Mouse (Mus musculus): ENCODE measurements around the gene Vnn3. TPM values are rescaled to one million over a fixed set of nuclear protein-coding genes. Genes with fewer than 3 reads are reported as not detected.

Gene Vnn3
- total and polyA plus RNA-seq, 2 experiments from 2014 or later, result 0.08 TPM; not detected in 1

DNA sequence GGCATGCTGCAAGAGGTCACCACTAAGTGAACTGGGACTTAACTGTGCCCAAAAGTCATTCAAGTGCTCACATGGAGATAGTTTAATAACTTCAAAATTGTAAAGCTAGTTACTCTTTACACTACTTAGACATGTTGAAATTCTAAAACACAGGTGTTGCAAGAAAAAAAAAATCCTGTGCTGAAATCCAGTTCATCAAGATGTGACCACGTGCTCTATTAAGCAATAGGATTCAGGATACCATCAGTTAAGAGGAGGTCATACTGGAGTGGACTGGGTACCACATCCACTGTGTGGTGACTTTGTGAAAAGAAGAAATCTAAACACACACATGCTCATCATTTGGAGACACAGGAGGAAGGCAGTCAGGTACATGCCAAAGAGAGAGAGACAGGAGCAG is 41.7 kb downstream of the Vnn3 start:
- Histone ChIP-seq H3K4me3 (ENCODE audit: low read depth, low read length) (no peak overlapping the region), H3K27ac (ENCODE audit: low read depth) (no peak overlapping the region), H3K27me3 (ENCODE audit: control insufficient read depth, insufficient read depth, low read length) (no peaks in the 10 kb centered on the region), H3K36me3 (replicated peaks; ENCODE audit: control insufficient read depth, insufficient read depth, low read length) (no peaks in the 10 kb centered on the region), H3K4me2 (ENCODE audit: low read depth, low read length) (no peak overlapping the region), H3K4me1 (ENCODE audit: control insufficient read depth, insufficient read depth) (peaks cover 3% of the 10 kb centered on the region; the same call in 1 of the 2 replicates), H3K9me3 (replicated peaks; ENCODE audit: control insufficient read depth, low read length) (no peaks in the 10 kb centered on the region), H3K9ac (replicated peaks; ENCODE audit: low read depth, low read length) (no peak overlapping the region)
- no peak for DNase-seq (ENCODE audit: low spot score)
- 91% methylated on average over 1 of the region's 1 CpGs for WGBS
- ATAC-seq (ENCODE audit: insufficient read depth, low read depth), result no peak
- TF ChIP-seq EP300 (IDR thresholded peaks at IDR 0.05; ENCODE audit: low read depth) (no peak), CTCF (IDR thresholded peaks at IDR 0.05; ENCODE audit: low read depth) (no peak)

DNA sequence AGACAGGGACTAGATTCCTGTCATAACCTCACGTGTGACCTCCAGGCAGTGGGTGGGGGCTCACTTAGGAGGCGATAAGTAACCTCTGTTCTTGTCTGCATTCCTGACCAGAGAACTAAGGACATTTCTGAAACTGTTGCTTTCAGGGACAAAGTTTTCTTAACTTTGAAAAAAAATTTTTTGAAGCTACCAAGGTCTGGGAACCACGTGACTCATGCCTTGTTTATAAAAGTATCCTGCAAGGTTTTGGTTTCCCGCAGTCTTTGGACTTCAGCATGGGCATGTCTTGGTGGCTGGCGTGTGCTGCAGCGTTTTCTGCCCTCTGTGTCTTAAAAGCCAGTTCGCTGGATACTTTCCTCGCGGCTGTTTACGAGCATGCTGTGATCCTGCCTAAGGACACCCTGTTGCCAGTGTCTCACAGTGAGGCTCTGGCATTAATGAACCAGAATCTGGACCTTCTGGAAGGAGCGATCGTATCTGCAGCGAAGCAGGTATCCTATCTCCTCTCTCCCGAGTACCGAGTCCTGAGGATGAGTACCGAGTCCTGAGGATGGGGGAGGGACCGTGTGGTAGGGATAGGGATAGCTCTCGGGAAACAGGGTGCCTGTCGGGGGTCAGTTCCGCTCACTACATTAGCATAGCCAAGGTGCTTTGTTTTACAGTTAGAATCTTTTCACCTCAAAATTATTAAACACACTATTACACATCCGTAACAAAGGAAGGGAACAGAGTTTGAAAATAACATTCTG is 43.5 kb downstream of the Vnn3 start, which contains the start of gene Vnn1:
TSS of gene Vnn1 (plus strand) at position 88 of the 749 bp plus-strand sequence.
- 0 out of 2 replicates have a peak within 1 kb of the TSS, but pooled peaks have one; percentile 0 for H3K9ac ChIP-seq (replicated peaks; ENCODE audit: low read depth, low read length)
- no peaks in the 10 kb centered on the region for H3K27me3 ChIP-seq (ENCODE audit: control insufficient read depth, insufficient read depth, low read length)
- peak within 1 kb of the TSS; percentile 54 for H3K4me2 ChIP-seq (ENCODE audit: low read depth, low read length)
- H3K4me1 ChIP-seq (ENCODE audit: control insufficient read depth, insufficient read depth), result peaks cover 3% of the 10 kb centered on the region; the same call in 1 of the 2 replicates
- H3K9me3 ChIP-seq (replicated peaks; ENCODE audit: control insufficient read depth, low read length), result no peaks in the 10 kb centered on the region
- no peaks in the 10 kb centered on the region for H3K36me3 ChIP-seq (replicated peaks; ENCODE audit: control insufficient read depth, insufficient read depth, low read length)
- TF ChIP-seq EP300 (IDR thresholded peaks at IDR 0.05; ENCODE audit: low read depth), result no peak
- DNase-seq (ENCODE audit: low spot score) (no peak), ATAC-seq (ENCODE audit: insufficient read depth, low read depth) (peak; percentile 24; the same call in 1 of the 2 replicates)
- 14% methylated on average over 21 of the region's 21 CpGs for WGBS
- H3K4me3 ChIP-seq (ENCODE audit: low read depth, low read length), result peak within 1 kb of the TSS; percentile 28
- no peak within 1 kb of the TSS for H3K27ac ChIP-seq (ENCODE audit: low read depth)

DNA sequence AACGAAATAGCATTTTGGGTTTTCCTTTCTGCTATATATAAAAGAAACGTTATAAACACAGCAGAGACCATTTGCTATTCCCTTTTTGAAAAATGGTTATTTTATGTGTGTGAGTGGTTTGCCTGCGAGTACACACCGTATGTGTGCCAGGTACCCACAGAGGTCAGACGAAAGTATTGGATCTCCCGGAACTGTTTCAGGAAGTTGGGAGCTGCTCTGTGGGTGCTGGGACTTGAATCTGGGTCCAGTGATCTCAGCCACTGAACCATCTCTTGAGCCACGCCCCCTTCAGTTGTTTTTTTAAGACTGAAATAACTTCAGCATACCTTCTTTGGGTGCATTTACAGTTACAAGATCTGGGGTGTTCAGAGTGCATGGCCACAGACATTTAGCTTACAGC is 44.1 kb downstream of the Vnn3 start:
- DNase-seq (ENCODE audit: low spot score) (no peak), ATAC-seq (ENCODE audit: insufficient read depth, low read depth) (no peak)
- no peak overlapping the region for H3K4me3 ChIP-seq (ENCODE audit: low read depth, low read length)
- no peak overlapping the region for H3K9ac ChIP-seq (replicated peaks; ENCODE audit: low read depth, low read length)
- 63% methylated on average over 7 of the region's 7 CpGs for WGBS
- no peaks in the 10 kb centered on the region for H3K9me3 ChIP-seq (replicated peaks; ENCODE audit: control insufficient read depth, low read length)
- no peak overlapping the region for H3K4me2 ChIP-seq (ENCODE audit: low read depth, low read length)
- TF ChIP-seq CTCF (IDR thresholded peaks at IDR 0.05; ENCODE audit: low read depth) (no peak), EP300 (IDR thresholded peaks at IDR 0.05; ENCODE audit: low read depth) (no peak)
- H3K27ac ChIP-seq (ENCODE audit: low read depth), result no peak overlapping the region
- no peaks in the 10 kb centered on the region for H3K36me3 ChIP-seq (replicated peaks; ENCODE audit: control insufficient read depth, insufficient read depth, low read length)
- no peaks in the 10 kb centered on the region for H3K27me3 ChIP-seq (ENCODE audit: control insufficient read depth, insufficient read depth, low read length)
- H3K4me1 ChIP-seq (ENCODE audit: control insufficient read depth, insufficient read depth), result peaks cover 3% of the 10 kb centered on the region; the same call in 1 of the 2 replicates

DNA sequence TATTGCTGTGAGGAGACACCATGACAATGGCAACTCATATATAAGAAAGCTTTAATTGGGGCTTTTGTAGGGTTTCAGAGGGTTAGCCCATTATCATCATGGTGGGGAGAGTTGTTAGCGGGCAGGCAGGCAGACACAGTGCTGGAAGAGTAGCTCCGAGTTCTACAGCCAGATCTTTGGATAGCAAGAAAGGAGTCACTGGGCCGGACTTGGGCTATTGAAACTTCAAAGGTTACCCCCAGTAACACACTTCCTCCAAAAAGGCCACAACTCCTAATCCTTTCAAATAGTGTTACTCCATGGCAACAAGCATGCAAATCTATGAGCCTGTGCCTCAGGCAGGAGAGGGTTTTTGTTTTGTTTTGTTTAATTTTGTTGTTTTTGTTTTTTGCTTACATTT is 49.9 kb downstream of the Vnn3 start:
- ATAC-seq (ENCODE audit: insufficient read depth, low read depth), result no peak

DNA sequence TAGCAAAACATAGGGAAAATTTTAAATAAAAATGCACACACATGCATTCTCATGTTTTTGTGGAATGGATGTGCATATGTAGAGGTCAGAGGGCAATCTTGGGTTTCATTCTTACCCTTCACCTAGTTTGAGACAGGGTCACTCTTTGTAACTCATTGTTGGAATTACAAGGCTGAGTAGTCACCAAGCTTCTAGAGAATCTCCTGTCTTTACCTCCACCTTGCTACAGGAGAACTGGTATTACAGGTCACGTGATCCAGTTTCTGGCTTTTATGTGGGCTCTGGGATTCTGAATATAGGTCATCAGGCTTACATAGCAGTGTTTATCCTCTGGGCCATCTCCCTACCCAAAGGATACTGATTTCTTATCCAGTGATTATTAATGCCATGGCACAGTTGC is 54.4 kb downstream of the Vnn3 start:
- ATAC-seq (ENCODE audit: insufficient read depth, low read depth) (no peak), DNase-seq (ENCODE audit: low spot score) (no peak)
- no peak overlapping the region for H3K27ac ChIP-seq (ENCODE audit: low read depth)
- 90% methylated on average over 1 of the region's 1 CpGs for WGBS
- no peak overlapping the region for H3K9ac ChIP-seq (replicated peaks; ENCODE audit: low read depth, low read length)
- H3K4me1 ChIP-seq (ENCODE audit: control insufficient read depth, insufficient read depth), result no peaks in the 10 kb centered on the region
- H3K27me3 ChIP-seq (ENCODE audit: control insufficient read depth, insufficient read depth, low read length), result no peaks in the 10 kb centered on the region
- no peak overlapping the region for H3K4me3 ChIP-seq (ENCODE audit: low read depth, low read length)
- no peak for TF ChIP-seq CTCF (IDR thresholded peaks at IDR 0.05; ENCODE audit: low read depth)
- no peak for TF ChIP-seq EP300 (IDR thresholded peaks at IDR 0.05; ENCODE audit: low read depth)
- no peaks in the 10 kb centered on the region for H3K9me3 ChIP-seq (replicated peaks; ENCODE audit: control insufficient read depth, low read length)
- no peak overlapping the region for H3K4me2 ChIP-seq (ENCODE audit: low read depth, low read length)
- H3K36me3 ChIP-seq (replicated peaks; ENCODE audit: control insufficient read depth, insufficient read depth, low read length), result no peaks in the 10 kb centered on the region

More for the DNA sequence above, 49.9 kb downstream of the Vnn3 start:
- TF ChIP-seq EP300 (IDR thresholded peaks at IDR 0.05; ENCODE audit: low read depth) (no peak), CTCF (IDR thresholded peaks at IDR 0.05; ENCODE audit: low read depth) (no peak)
- Histone ChIP-seq H3K27me3 (ENCODE audit: control insufficient read depth, insufficient read depth, low read length) (no peaks in the 10 kb centered on the region), H3K9me3 (replicated peaks; ENCODE audit: control insufficient read depth, low read length) (no peaks in the 10 kb centered on the region), H3K4me2 (ENCODE audit: low read depth, low read length) (no peak overlapping the region), H3K4me1 (ENCODE audit: control insufficient read depth, insufficient read depth) (no peaks in the 10 kb centered on the region), H3K27ac (ENCODE audit: low read depth) (no peak overlapping the region), H3K36me3 (replicated peaks; ENCODE audit: control insufficient read depth, insufficient read depth, low read length) (no peaks in the 10 kb centered on the region), H3K9ac (replicated peaks; ENCODE audit: low read depth, low read length) (no peak overlapping the region), H3K4me3 (ENCODE audit: low read depth, low read length) (no peak overlapping the region)
- no peak for DNase-seq (ENCODE audit: low spot score)
- WGBS, result 82% methylated on average over 3 of the region's 3 CpGs

Other genes starting within 250 kb of the Vnn3 start
- 2,923 and 3,021 TPM in 2 replicates for gene Rps12, start 64.2 kb upstream of the Vnn3 start, total RNA-seq (2014; rRNA removed; ENCODE audit: low replicate concordance)
- 83.1 and 86.0 TPM in 2 replicates for gene Rps12, start 64.2 kb upstream of the Vnn3 start, polyA plus RNA-seq (2015; fragmentation: Nextera tagmentation; extraction: Ambion mirVana)
- gene Slc18b1, start 54.5 kb upstream of the Vnn3 start, total RNA-seq (2014; rRNA removed; ENCODE audit: low replicate concordance), result 7.2 and 10.1 TPM in 2 replicates
- 4.6 and 5.4 TPM in 2 replicates for gene Slc18b1, start 54.5 kb upstream of the Vnn3 start, polyA plus RNA-seq (2015; fragmentation: Nextera tagmentation; extraction: Ambion mirVana)
- gene Vnn1, start 43.2 kb downstream of the Vnn3 start, total RNA-seq (2014; rRNA removed; ENCODE audit: low replicate concordance), result 3.4 and 7.3 TPM in 2 replicates
- gene Vnn1, start 43.2 kb downstream of the Vnn3 start, polyA plus RNA-seq (2015; fragmentation: Nextera tagmentation; extraction: Ambion mirVana), result 0.68 and 0.74 TPM in 2 replicates
- gene Taar1, start 68.9 kb downstream of the Vnn3 start, total RNA-seq (2014; rRNA removed; ENCODE audit: low replicate concordance), result not detected in 2 replicates
- not detected in 2 replicates for gene Taar1, start 68.9 kb downstream of the Vnn3 start, polyA plus RNA-seq (2015; fragmentation: Nextera tagmentation; extraction: Ambion mirVana)
- not detected in 2 replicates for gene Taar2, start 87.1 kb downstream of the Vnn3 start, total RNA-seq (2014; rRNA removed; ENCODE audit: low replicate concordance)
- not detected in 2 replicates for gene Taar2, start 87.1 kb downstream of the Vnn3 start, polyA plus RNA-seq (2015; fragmentation: Nextera tagmentation; extraction: Ambion mirVana)
- not detected in 2 replicates for gene Taar3, start 98.1 kb downstream of the Vnn3 start, total RNA-seq (2014; rRNA removed; ENCODE audit: low replicate concordance)
- not detected in 2 replicates for gene Taar3, start 98.1 kb downstream of the Vnn3 start, polyA plus RNA-seq (2015; fragmentation: Nextera tagmentation; extraction: Ambion mirVana)
- not detected in 2 replicates for gene Taar4, start 109.0 kb downstream of the Vnn3 start, total RNA-seq (2014; rRNA removed; ENCODE audit: low replicate concordance)
- gene Taar4, start 109.0 kb downstream of the Vnn3 start, polyA plus RNA-seq (2015; fragmentation: Nextera tagmentation; extraction: Ambion mirVana), result not detected in 2 replicates
- gene Taar5, start 119.2 kb downstream of the Vnn3 start, total RNA-seq (2014; rRNA removed; ENCODE audit: low replicate concordance), result not detected in 2 replicates
- not detected in 2 replicates for gene Taar5, start 119.2 kb downstream of the Vnn3 start, polyA plus RNA-seq (2015; fragmentation: Nextera tagmentation; extraction: Ambion mirVana)
- gene Taar6, start 134.2 kb downstream of the Vnn3 start, total RNA-seq (2014; rRNA removed; ENCODE audit: low replicate concordance), result not detected in 2 replicates
- not detected in 2 replicates for gene Taar6, start 134.2 kb downstream of the Vnn3 start, polyA plus RNA-seq (2015; fragmentation: Nextera tagmentation; extraction: Ambion mirVana)
- gene Taar7a, start 142.0 kb downstream of the Vnn3 start, total RNA-seq (2014; rRNA removed; ENCODE audit: low replicate concordance), result not detected in 2 replicates
- gene Taar7a, start 142.0 kb downstream of the Vnn3 start, polyA plus RNA-seq (2015; fragmentation: Nextera tagmentation; extraction: Ambion mirVana), result not detected in 2 replicates
- gene Taar7b, start 148.5 kb downstream of the Vnn3 start, total RNA-seq (2014; rRNA removed; ENCODE audit: low replicate concordance), result not detected in 2 replicates
- not detected in 2 replicates for gene Taar7b, start 148.5 kb downstream of the Vnn3 start, polyA plus RNA-seq (2015; fragmentation: Nextera tagmentation; extraction: Ambion mirVana)
- not detected in 2 replicates for gene Taar7d, start 175.8 kb downstream of the Vnn3 start, total RNA-seq (2014; rRNA removed; ENCODE audit: low replicate concordance)
- gene Taar7d, start 175.8 kb downstream of the Vnn3 start, polyA plus RNA-seq (2015; fragmentation: Nextera tagmentation; extraction: Ambion mirVana), result not detected in 2 replicates
- not detected in 2 replicates for gene Taar7e, start 186.2 kb downstream of the Vnn3 start, total RNA-seq (2014; rRNA removed; ENCODE audit: low replicate concordance)
- gene Taar7e, start 186.2 kb downstream of the Vnn3 start, polyA plus RNA-seq (2015; fragmentation: Nextera tagmentation; extraction: Ambion mirVana), result not detected in 2 replicates
- gene Taar7f, start 198.0 kb downstream of the Vnn3 start, total RNA-seq (2014; rRNA removed; ENCODE audit: low replicate concordance), result not detected in 2 replicates
- not detected in 2 replicates for gene Taar7f, start 198.0 kb downstream of the Vnn3 start, polyA plus RNA-seq (2015; fragmentation: Nextera tagmentation; extraction: Ambion mirVana)
- gene Taar8a, start 225.0 kb downstream of the Vnn3 start, total RNA-seq (2014; rRNA removed; ENCODE audit: low replicate concordance), result not detected in 2 replicates
- not detected in 2 replicates for gene Taar8a, start 225.0 kb downstream of the Vnn3 start, polyA plus RNA-seq (2015; fragmentation: Nextera tagmentation; extraction: Ambion mirVana)
- gene Taar8b, start 240.8 kb downstream of the Vnn3 start, total RNA-seq (2014; rRNA removed; ENCODE audit: low replicate concordance), result not detected in 2 replicates
- not detected in 2 replicates for gene Taar8b, start 240.8 kb downstream of the Vnn3 start, polyA plus RNA-seq (2015; fragmentation: Nextera tagmentation; extraction: Ambion mirVana)

All from heart, postnatal 0 days (tissue).